Mouse (Mus musculus) adrenal gland, adult 8-10 months (tissue): Measurements from ENCODE around the gene Nxf3. TPM values are rescaled to one million over a fixed set of nuclear protein-coding genes. Genes with fewer than 3 reads are reported as not detected.
"Not testable (repeated sequence)": the region's sequence is repeated elsewhere in the genome, so short reads cannot be mapped to it uniquely, and the experiment has no call there.

ENCODE experiments used
- DNase-seq: peaks from one replicate; pipeline ENCODE4 v3.0.0; 2022
- total RNA-seq, 4 experiments: library from RNA; stranded (reverse); gene quantifications; 2 replicates each; pipeline ENCODE4 v1.2.4; 2022

Gene Nxf3
- total RNA-seq, result not detected

DNA sequence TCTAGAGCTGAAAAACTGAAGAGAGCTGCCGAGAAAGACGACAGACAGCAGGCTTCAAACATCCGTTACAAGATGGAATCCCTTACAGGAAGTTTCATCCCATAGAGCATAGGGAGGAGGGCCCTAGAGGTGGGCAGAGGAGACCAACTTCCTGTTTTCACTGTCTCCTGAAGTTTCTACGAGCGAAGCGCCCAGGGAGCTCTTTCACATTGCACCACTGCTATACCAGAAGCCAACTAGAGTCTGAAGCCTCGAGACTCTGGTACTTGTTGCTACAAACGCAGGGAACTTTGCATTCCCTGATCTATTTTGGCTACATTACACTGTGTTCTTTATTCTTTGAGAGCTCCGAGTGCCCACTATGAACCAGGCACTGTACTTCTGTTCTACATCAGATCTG, at the start of gene Nxf3:
Nxf3 (minus strand) TSS at position 101 of the 400 bp plus-strand sequence.
- no peak for DNase-seq

DNA sequence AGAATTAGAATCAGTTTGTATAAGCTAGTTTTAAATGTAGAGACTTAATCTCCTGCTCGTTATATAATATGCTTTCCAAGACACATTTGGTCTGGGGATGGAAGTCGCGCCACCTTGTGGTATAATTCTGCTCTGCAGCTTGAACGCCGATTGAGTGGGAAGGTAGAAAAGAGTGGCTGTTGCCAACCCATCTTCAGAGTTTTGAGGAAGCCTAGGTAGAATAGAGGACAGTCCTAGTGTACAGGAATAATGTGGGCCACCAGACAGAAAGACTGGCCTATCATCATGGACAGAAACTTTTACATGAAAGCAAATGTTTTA, 42.6 kb upstream of the Nxf3 start:
- DNase-seq, result no peak

DNA sequence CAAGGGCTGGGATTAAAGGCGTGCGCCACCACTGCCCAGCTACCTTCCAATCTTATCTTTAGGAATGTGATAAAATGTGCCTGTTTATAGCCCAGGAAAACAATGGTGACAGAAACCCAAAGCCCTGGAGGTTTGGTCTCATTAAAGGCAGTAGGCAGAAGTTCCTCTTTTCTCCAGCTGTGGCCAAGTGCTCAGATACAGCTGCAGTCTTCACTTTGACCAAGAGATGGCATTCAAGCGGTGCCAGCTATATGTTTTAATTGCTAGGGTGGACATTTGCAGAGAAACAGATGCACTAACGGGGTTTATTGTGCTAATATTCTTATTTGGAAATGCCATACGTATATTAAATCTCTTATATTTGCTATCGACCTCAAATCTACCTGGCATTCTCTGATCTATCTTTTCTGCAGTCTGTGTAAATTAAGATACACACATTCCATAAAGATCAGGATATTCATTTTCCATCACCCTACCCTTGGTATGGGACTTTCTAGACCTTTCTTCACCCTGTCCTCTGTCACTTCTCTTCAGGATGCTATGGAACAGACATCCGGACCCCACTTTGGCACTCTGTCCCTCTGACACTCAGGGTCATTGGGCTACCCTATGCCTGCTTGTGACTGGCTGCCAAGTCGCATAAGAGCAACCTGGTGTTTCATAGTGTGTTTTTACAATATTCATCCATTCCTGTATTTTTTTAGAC, 42.1 kb upstream of the Nxf3 start:
- DNase-seq, result no peak

GRCm38 (mm10) chrX:136115419-136115961, 30.4 kb upstream of the Nxf3 start:
- no peak for DNase-seq

DNA sequence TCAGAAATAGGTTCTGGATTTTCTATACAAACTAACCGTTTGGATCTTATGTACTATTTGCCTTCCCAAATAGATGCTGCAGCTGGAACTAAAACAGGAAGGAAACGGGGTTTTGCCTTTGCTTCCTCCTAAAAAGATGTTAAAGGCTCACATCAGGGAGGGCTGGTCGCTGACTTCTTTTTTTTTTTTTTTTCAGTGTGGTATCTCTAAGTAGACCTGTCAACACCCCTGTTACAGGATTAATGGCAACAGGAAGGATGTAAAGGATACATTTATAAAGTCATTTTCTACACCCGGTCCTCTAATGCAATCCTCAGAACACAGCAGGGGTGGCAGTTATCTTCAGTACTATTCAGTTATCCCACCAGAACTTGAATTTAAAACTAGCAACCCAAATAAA, 30.0 kb upstream of the Nxf3 start:
- DNase-seq, result no peak

DNA sequence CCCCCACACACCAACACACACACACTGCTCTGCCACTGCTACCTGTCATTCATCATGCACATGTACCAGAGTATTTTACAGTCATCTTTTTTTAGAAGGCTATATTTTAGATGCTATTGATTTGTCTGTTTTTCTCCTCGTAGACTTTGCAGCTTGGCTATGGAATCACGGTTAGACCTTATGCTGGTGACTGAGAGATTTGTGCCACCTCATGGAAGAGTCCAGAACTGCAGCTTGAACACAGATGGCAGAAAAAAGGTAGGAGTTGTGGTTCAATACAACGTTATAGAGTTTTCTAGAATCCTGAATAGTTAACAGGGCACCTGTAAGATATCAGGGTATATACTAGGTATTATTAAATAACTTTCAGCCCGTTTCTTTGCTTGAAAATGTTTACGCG, 22.9 kb upstream of the Nxf3 start:
- DNase-seq, result no peak

DNA sequence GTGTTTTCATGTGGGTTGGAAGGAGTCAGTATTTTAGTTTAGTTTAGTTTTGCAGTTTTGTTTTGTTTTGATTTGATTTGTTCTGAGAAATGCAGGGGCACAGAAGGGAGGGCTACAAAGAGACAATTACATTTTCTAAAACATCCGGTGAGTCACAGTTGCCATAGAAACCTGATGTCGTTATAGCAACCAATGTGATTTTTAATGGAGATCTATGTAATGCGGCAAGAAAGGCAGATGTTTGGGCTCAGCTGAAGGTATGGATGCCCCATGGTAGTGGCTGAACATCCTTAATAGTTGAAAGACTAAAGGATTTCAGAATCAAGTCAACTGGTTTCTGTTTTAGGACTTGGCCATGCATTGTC, 19.7 kb upstream of the Nxf3 start:
- DNase-seq, result no peak

GRCm38 (mm10) chrX:136104046-136104723, 19.1 kb upstream of the Nxf3 start:
- no peak for DNase-seq

DNA sequence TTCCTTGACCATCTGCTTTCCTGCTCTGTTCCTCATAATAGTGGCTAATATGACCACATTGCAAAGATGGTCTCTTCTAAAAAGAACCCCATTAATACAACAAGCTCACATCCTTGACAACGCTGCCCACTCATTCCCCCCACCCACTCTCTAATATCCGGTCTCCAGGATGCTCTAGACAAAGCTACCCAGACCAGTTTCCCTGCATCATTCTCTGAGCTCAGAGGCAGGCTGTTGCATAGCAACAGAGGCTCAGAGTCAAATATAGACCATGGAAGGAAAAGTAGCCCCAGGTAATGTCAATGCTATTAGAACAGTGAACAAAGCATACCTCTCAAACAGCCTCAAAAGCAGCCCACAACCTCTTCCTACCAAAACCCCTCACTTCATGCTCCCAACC, 9.4 kb upstream of the Nxf3 start:
- DNase-seq, result no peak

DNA sequence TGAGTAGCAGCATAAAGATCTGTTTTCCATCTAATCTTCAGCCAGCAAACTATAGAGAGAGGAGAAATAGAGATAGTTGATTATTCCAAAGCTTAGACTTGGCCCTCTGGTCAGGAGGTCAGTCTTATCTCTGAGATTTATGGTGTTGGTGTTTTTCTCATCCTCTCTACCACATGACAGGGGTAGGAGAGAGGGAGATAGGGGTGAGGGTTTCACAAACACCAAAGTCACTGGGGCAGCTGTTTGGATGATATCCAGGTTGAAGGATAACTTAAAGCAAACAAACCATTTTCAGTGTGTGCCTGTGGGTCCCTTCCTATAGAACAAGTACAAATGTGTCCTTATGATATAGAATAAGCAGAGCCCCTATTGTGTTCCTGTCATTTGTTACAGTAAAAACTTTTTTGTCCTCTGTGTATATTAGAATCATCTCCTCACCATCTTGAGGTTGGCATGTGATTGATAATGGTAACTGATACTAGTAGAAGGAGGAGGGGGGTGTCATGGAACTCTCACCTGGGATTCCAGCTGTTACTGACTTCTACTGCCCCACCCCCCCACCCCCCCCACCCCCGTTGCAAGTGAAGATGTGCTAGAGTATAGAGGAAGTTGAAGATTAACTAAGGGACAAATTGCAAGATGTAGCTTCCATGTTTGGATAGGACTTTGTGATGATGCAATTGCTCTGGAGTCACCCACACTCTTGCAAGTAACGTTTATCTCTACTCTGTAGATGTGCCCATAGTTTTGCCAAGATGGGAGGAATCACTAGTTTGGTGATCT, 7.6 kb upstream of the Nxf3 start:
- no peak for DNase-seq

GRCm38 (mm10) chrX:136068020-136068419, 17.0 kb downstream of the Nxf3 start, which contains the start of gene Bex2:
Gene Bex2, minus strand, starts transcription at chrX:136068236.
- DNase-seq, result not testable (repeated sequence)

DNA sequence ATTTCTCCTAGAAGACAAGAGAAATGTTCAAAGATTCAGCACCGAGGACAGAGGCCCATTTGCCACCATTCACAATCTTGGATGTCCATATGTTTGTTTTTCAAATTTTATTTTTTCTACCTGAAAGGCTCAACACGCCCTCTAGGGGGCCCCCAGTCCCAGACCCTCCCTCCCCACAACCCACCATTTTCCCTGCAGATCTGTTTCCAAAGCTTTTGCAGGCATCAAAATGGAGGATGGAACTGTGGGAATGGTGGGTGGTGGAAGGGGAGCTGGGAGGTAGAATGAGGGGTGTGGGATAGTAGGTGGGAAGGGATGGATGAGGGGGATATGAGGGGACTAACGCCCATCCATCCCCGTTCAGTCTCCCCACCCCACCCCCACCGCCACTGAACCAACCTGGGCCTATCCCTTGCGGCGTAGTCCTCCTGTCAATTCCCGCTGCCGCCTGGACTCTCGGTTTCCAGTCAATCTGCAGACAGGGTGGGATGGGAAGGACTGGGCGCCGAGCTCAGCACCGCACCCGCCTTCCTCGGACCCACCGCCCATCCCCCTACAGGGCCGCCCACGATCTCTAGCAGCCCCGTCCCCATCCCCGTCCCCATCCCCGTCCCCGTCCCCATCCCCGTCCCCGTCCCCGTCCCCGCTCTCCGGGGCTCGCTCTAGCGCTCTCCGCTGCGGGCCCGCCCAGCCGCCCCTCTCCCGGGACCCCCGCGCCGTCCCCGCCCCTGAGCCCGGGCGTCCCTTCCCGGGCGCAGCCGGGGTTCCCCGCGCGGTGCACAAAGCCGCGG, 17.7 kb downstream of the Nxf3 start:
- not testable (repeated sequence) for DNase-seq

DNA sequence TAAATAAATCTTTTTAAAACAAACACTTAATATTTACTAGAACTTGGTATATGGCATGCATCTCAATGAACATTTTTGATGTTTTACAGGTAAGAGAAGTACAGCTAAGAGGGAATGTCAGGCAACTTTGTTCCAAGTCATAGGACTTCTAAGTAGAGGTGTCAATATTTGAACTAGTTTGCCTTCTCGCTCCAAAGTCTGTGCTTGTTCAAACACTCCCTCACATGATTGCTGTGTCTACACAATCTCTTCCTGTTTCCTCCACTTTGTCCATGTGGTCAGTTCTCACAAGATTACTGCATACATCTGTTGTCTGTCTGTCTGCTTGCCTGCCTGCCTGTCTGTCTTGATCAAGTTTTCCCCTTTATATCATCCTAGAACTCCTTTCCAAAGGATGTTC, 24.4 kb downstream of the Nxf3 start:
- DNase-seq, result no peak

- DNase-seq, result no peak
Observed at GRCm38 (mm10) chrX:136051219-136051618, 33.8 kb downstream of the Nxf3 start.

DNA sequence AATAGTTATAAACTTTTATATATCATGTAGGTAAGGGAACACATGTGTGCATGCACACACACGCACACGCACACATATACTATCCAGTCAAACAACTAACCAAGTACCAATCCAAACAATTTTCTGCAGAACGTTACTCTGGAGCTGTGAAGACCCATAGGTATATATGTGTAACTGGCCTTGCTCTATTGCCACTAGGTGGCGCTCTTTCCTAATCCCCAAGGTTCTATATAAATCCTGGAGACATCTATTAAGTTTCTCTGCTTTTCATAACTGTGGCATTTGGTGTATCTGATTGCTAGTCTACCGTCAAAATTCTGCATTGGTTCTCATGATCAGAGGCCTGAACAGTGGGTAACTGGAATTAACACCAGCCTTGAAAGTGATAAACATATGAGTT, 37.5 kb downstream of the Nxf3 start:
- peak; percentile 9 for DNase-seq

DNA sequence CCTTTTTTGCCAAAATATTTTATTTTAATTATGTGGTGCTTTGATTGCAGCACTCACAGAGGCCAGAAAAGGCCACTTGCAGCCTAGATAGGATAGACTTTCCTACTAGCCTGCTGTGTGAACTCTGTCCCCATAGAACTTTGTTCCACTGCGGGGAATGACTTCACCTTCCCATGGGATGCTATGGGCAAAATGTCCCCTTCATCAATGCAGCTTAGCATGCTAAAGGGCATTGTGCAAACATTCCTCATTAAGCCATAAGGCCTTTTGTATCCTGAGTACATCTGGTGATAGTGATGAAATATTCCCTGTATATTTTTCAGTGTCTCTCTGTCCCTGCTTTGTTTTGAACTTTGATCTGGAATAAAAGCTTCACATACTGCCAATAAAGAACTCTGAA, 41.3 kb downstream of the Nxf3 start:
- no peak for DNase-seq

GRCm38 (mm10) chrX:136032799-136033763, 52.0 kb downstream of the Nxf3 start, which contains the start of gene Arxes1:
Gene Arxes1, plus strand, starts transcription at chrX:136033367.
- peak; percentile 2 for DNase-seq

DNA sequence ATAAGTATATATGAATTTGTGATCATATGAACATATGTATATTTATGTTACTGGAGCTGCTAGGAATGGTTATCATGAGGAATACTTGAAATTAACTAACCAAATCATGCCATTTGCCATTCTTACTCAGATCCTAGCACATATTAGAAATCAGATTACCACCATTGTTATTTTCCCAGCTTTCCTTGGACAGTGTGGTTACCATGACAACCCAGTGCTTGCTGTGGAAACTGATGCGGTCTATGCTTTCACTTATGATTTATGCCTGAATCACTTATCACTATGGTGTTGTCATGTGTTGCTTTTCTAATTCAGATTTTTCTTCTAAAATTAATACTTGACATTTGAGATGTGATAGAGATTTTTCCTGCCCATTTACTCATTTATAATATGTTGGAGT, 54.7 kb downstream of the Nxf3 start:
- no peak for DNase-seq
